Mouse (Mus musculus): ENCODE data around the gene Cyb5r3. TPM values are rescaled to one million over a fixed set of nuclear protein-coding genes. Genes with fewer than 3 reads are reported as not detected.
"Not testable (repeated sequence)": the region's sequence is repeated elsewhere in the genome, so short reads cannot be mapped to it uniquely, and the experiment has no call there.

Gene Cyb5r3
- polyA plus RNA-seq, 1 experiment from 2014 or later, result 148 TPM

GRCm38 (mm10) chr15:83134671-83135070, 37.7 kb downstream of the Cyb5r3 start:
- Histone ChIP-seq H3K4me3 (no peak overlapping the region), H3K36me3 (peaks cover 84% of the 10 kb centered on the region), H3K27ac (no peak overlapping the region), H3K4me2 (replicated peaks) (no peak overlapping the region), H3K9me3 (replicated peaks) (no peaks in the 10 kb centered on the region), H3K4me1 (no peaks in the 10 kb centered on the region), H3K27me3 (no peaks in the 10 kb centered on the region), H3K9ac (no peak overlapping the region)
- ATAC-seq (ENCODE audit: low FRiP score), result no peak
- 93% methylated on average over 6 of the region's 6 CpGs for WGBS

- Histone ChIP-seq H3K4me1 (0 out of 2 replicates have a peak, but pooled peaks cover 3% of the 10 kb centered on the region), H3K9ac (no peak overlapping the region), H3K27ac (no peak overlapping the region), H3K9me3 (replicated peaks) (no peaks in the 10 kb centered on the region), H3K27me3 (no peaks in the 10 kb centered on the region), H3K4me3 (no peak overlapping the region), H3K36me3 (peaks cover 91% of the 10 kb centered on the region), H3K4me2 (replicated peaks) (no peak overlapping the region)
- WGBS, result 93% methylated on average over 7 of the region's 7 CpGs
- no peak for ATAC-seq (ENCODE audit: low FRiP score)
Measured at GRCm38 (mm10) chr15:83129530-83130231, 42.7 kb downstream of the Cyb5r3 start.

GRCm38 (mm10) chr15:83127037-83127436, 45.4 kb downstream of the Cyb5r3 start:
- Histone ChIP-seq H3K36me3 (peaks cover 65% of the 10 kb centered on the region), H3K27ac (peak overlapping the region; percentile 40; the same call in 1 of the 2 replicates)
- not testable (repeated sequence) for H3K4me1 ChIP-seq; H3K27me3 ChIP-seq; H3K4me3 ChIP-seq; H3K9ac ChIP-seq; H3K4me2 ChIP-seq (replicated peaks); H3K9me3 ChIP-seq (replicated peaks)
- ATAC-seq (ENCODE audit: low FRiP score), result 0 out of 2 replicates have a peak, but pooled peaks have one; percentile 17
- WGBS, result 62% methylated on average over 3 of the region's 3 CpGs

GRCm38 (mm10) chr15:83126582-83126981, 45.8 kb downstream of the Cyb5r3 start:
- Histone ChIP-seq H3K4me2 (replicated peaks) (no peak overlapping the region), H3K27ac (peak overlapping the region; percentile 40; the same call in 1 of the 2 replicates), H3K4me1 (peaks cover 5% of the 10 kb centered on the region), H3K36me3 (peaks cover 60% of the 10 kb centered on the region), H3K9ac (no peak overlapping the region), H3K4me3 (no peak overlapping the region), H3K27me3 (no peaks in the 10 kb centered on the region), H3K9me3 (replicated peaks) (no peaks in the 10 kb centered on the region)
- WGBS, result 85% methylated on average over 9 of the region's 9 CpGs
- no peak for ATAC-seq (ENCODE audit: low FRiP score)

- peaks cover 43% of the 10 kb centered on the region for H3K36me3 ChIP-seq
- no peaks in the 10 kb centered on the region for H3K9me3 ChIP-seq (replicated peaks)
- WGBS, result 62% methylated on average over 5 of the region's 5 CpGs
- ATAC-seq (ENCODE audit: low FRiP score), result no peak
- H3K27ac ChIP-seq, result no peak overlapping the region
- no peaks in the 10 kb centered on the region for H3K27me3 ChIP-seq
- no peak overlapping the region for H3K9ac ChIP-seq
- no peak overlapping the region for H3K4me3 ChIP-seq
- no peak overlapping the region for H3K4me2 ChIP-seq (replicated peaks)
- H3K4me1 ChIP-seq, result peaks cover 11% of the 10 kb centered on the region
Measured at GRCm38 (mm10) chr15:83124625-83125024, 47.8 kb downstream of the Cyb5r3 start.

GRCm38 (mm10) chr15:83122566-83123145, 49.7 kb downstream of the Cyb5r3 start, which contains the start of gene Rrp7a:
Gene Rrp7a (minus strand): TSS chr15:83122801.
- peak within 1 kb of the TSS; percentile 84 for H3K4me2 ChIP-seq (replicated peaks)
- H3K9ac ChIP-seq, result peak within 1 kb of the TSS; percentile 77
- H3K27ac ChIP-seq, result peak within 1 kb of the TSS; percentile 85
- peak; percentile 88 for ATAC-seq (ENCODE audit: low FRiP score)
- peak within 1 kb of the TSS; percentile 85 for H3K4me3 ChIP-seq
- WGBS, result 12% methylated on average over 32 of the region's 32 CpGs
- no peaks in the 10 kb centered on the region for H3K27me3 ChIP-seq
- no peaks in the 10 kb centered on the region for H3K9me3 ChIP-seq (replicated peaks)
- peaks cover 8% of the 10 kb centered on the region for H3K4me1 ChIP-seq
- peaks cover 38% of the 10 kb centered on the region for H3K36me3 ChIP-seq

GRCm38 (mm10) chr15:83121709-83122565, 50.5 kb downstream of the Cyb5r3 start:
- Histone ChIP-seq H3K4me3 (peak overlapping the region; percentile 85), H3K4me2 (replicated peaks) (peak overlapping the region; percentile 84), H3K9me3 (replicated peaks) (no peaks in the 10 kb centered on the region), H3K9ac (peak overlapping the region; percentile 77), H3K27me3 (no peaks in the 10 kb centered on the region), H3K4me1 (peaks cover 8% of the 10 kb centered on the region), H3K36me3 (peaks cover 39% of the 10 kb centered on the region), H3K27ac (peak overlapping the region; percentile 85)
- 6% methylated on average over 39 of the region's 43 CpGs for WGBS
- peak; percentile 55 for ATAC-seq (ENCODE audit: low FRiP score)

GRCm38 (mm10) chr15:83118360-83118759, 54.0 kb downstream of the Cyb5r3 start:
- no peak for ATAC-seq (ENCODE audit: low FRiP score)
- H3K9me3 ChIP-seq (replicated peaks), result no peaks in the 10 kb centered on the region
- WGBS, result 60% methylated on average over 7 of the region's 7 CpGs
- no peak overlapping the region for H3K4me3 ChIP-seq
- peaks cover 21% of the 10 kb centered on the region for H3K4me1 ChIP-seq
- H3K4me2 ChIP-seq (replicated peaks), result no peak overlapping the region
- no peaks in the 10 kb centered on the region for H3K27me3 ChIP-seq
- H3K9ac ChIP-seq, result no peak overlapping the region
- peaks cover 39% of the 10 kb centered on the region for H3K36me3 ChIP-seq
- no peak overlapping the region for H3K27ac ChIP-seq

- Histone ChIP-seq H3K4me2 (replicated peaks) (no peak overlapping the region), H3K9me3 (replicated peaks) (no peaks in the 10 kb centered on the region), H3K27ac (no peak overlapping the region), H3K27me3 (no peaks in the 10 kb centered on the region), H3K9ac (no peak overlapping the region), H3K4me3 (no peak overlapping the region), H3K36me3 (peaks cover 39% of the 10 kb centered on the region), H3K4me1 (peaks cover 24% of the 10 kb centered on the region)
- ATAC-seq (ENCODE audit: low FRiP score), result no peak
- 45% methylated on average over 6 of the region's 6 CpGs for WGBS
Measured at GRCm38 (mm10) chr15:83115071-83115470, 57.3 kb downstream of the Cyb5r3 start.

- Histone ChIP-seq H3K4me2 (replicated peaks) (no peak overlapping the region), H3K4me1 (peaks cover 24% of the 10 kb centered on the region), H3K27ac (0 out of 2 replicates have a peak overlapping the region, but pooled peaks have one; percentile 7), H3K4me3 (no peak overlapping the region), H3K36me3 (peaks cover 33% of the 10 kb centered on the region), H3K27me3 (no peaks in the 10 kb centered on the region), H3K9ac (no peak overlapping the region), H3K9me3 (replicated peaks) (no peaks in the 10 kb centered on the region)
- WGBS, result 65% methylated on average over 9 of the region's 9 CpGs
- ATAC-seq (ENCODE audit: low FRiP score), result no peak
Measured at GRCm38 (mm10) chr15:83114106-83114505, 58.3 kb downstream of the Cyb5r3 start.

- Histone ChIP-seq H3K4me2 (replicated peaks) (no peak overlapping the region), H3K27ac (no peak overlapping the region), H3K9ac (no peak overlapping the region), H3K36me3 (peaks cover 27% of the 10 kb centered on the region), H3K4me1 (peaks cover 24% of the 10 kb centered on the region), H3K4me3 (no peak overlapping the region), H3K9me3 (replicated peaks) (no peaks in the 10 kb centered on the region), H3K27me3 (no peaks in the 10 kb centered on the region)
- ATAC-seq (ENCODE audit: low FRiP score), result peak; percentile 41; the same call in 1 of the 2 replicates
- 11% methylated on average over 11 of the region's 11 CpGs for WGBS
Measured at GRCm38 (mm10) chr15:83112898-83113297, 59.5 kb downstream of the Cyb5r3 start.

GRCm38 (mm10) chr15:83111874-83112273, 60.5 kb downstream of the Cyb5r3 start:
- H3K4me1 ChIP-seq, result peaks cover 29% of the 10 kb centered on the region
- H3K4me2 ChIP-seq (replicated peaks), result no peak overlapping the region
- no peak overlapping the region for H3K9ac ChIP-seq
- H3K27ac ChIP-seq, result no peak overlapping the region
- no peak for ATAC-seq (ENCODE audit: low FRiP score)
- H3K4me3 ChIP-seq, result no peak overlapping the region
- no peaks in the 10 kb centered on the region for H3K9me3 ChIP-seq (replicated peaks)
- 89% methylated on average over 7 of the region's 7 CpGs for WGBS
- H3K27me3 ChIP-seq, result no peaks in the 10 kb centered on the region
- H3K36me3 ChIP-seq, result peaks cover 17% of the 10 kb centered on the region

All from hindbrain, embryonic 12.5 days (tissue).